Mouse (Mus musculus) liver (tissue): ENCODE data around the gene Soga1.

Experiments used
- DNase-seq: peaks from one replicate; pipeline ENCODE4 v3.0.0-alpha.2; 2020; ENCODE audit warnings: mixed read lengths

Soga1 gene

DNA sequence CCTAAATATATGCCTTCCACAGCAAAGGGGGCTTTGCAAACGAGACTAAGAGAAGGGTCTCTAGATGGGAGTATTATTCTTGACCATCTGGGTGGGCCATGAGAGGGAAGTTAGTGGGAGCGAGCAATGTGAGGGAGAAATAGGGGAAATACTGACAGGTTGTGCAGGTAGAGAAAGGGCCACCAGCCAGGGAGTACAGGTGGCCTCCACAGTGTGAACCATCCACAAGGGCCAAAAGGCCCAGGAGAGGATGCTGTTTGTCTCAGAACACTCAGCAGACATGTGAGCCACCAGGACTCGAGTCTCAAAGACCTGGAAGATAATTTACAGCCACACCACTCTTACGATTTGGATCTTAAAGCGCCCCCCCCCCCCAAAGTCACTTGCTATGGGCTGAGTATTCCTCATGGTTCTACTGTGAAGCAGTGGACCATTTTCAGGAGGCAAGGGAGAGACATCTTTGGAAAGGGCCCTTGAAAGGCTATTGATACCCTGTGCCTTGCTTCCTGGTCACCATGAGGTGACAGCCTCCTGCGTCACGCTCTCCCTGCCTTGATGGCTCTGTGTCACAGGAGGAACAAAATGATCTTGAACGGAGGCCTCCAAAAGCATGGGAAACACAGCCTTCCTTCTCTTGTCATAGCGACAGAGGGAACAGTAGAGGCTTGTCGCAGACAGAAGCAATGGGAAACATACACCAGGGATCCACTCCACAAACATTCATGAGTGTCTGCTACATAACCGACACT, 18.3 kb downstream of the Soga1 start:
- no peak for DNase-seq

DNA sequence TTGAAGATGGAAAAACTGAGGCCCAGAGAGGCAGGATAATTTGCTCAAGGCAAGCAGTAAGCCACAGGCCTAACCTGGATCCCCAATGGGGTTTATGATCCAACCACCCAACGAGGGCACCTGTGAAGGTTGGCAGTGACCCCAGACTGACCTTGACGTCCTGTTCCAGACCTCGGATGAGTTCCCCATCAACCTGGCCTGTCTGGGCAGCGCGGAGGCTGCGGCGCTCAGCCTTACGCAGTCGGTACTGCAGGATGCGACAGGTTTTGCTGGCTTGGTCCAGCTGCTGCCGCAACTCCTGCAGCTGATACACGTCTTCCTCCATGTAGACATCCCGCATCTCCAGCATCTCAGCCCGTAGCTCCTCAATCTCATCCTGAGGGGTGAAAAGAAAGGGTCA, 19.0 kb downstream of the Soga1 start:
- DNase-seq: no peak

- no peak for DNase-seq
Observed at GRCm38 (mm10) chr2:157059166-157059565, 19.9 kb downstream of the Soga1 start.

DNA sequence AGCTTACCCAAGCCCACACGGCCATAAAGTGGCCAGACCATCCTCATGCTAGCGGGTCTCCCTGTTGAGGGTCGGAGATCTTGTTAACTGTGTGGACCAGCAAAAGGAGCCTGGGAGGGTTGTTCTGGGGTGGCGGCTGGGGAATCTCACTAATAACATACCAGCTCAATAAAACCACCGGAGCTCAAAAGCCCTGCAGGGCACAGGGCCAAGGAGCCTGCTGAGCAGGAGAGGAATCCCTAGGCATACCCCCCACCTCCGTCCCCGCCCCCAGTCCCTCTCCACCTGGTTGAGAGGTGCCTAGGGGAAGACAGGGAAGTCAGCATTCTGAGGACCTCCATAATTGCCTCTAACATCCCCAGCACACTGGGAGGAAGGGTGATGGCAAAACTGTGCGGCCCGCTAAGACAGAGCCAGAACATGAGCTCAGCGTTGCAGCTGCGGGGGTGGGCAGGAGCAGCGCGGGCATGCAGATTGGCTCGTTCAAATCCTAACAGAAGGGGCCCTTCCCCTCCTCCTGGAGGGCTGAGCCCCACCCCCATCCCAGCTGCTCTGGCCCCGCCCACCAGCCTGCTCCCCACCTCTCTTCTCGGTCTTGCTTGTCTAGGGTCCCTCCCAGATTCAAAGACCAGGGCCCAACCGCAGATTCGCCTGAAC, 20.6 kb downstream of the Soga1 start:
- DNase-seq: peak; percentile 77

- no peak for DNase-seq
Observed at GRCm38 (mm10) chr2:157057758-157058157, 21.3 kb downstream of the Soga1 start.

GRCm38 (mm10) chr2:157057186-157057585, 21.9 kb downstream of the Soga1 start:
- DNase-seq: no peak

DNA sequence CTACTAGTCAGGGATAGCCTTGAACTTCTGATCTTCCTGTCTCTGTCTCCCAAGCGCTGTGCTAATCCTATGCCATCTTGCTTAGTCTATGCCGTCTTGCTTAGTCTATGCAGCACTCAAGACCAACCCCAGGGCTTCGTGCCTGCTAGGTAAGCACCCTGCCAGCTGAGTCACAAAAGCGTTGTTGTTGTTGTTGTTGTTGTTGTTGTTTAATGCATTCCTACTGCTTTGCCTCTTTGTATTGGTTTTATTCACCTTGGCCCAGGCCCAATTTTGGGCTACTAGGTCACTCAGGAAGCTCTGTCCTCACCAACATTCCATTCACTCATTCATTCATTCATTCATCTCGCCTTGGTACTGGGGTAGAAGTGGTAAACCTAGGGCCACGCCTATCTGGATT, 23.3 kb downstream of the Soga1 start:
- no peak for DNase-seq

DNA sequence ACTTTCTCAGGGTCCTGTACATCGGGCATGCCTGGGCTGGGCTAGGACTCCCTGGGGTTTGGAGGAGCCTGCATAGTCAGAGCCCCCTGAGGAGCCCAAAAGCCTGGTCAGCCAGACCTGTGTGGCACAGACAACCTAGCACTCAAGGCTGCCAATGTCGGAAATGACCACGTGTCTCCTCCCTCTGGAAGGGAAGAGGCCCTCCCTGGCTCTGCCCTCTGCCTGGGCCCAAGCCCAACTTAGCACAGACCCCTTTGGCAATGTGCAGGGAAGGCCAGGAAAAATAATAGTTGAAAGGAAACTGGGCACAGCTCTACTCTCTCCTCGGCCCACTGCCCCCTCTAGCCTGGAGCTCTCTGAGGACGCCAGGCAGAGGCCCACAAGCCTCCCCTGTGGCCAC, 24.2 kb downstream of the Soga1 start:
- DNase-seq: no peak

DNA sequence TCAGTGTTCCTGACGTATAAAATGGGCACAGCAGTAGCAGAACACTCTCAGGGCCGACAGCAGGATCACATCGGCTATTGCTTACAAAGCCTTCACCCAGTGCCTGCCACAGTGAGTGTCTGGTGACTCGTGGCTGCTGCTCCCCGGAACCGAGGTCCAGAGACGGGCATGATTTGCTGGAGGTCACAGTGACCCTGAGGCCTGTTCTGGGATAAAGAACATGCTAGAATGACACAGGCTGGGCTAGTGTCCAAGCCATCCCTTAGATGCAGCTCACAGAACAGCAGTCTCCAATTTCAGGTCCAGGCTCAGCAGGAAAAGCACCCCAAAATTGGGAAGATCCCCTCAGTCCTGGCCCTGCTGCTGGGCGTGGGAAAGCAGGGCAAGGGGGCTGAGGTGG, 24.8 kb downstream of the Soga1 start:
- no peak for DNase-seq

DNA sequence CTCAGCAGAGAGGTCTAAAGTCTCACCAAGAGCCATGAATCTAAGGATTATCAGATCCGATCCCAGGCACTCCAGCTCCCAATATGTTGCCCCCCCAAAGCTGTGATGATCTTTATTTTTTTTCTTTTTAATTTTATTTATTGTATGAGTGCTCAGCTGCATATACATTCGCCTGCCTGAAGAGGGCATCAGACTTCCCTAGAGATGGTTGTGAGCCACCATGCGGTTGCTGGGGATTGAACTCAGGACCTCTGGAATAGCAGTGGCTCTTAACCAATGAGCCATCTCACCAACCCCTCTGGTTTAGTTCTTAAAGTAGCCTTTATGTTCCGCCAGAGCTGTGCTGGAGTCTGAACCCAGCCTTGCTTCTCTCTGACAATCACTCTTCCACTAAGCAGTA, 25.3 kb downstream of the Soga1 start:
- DNase-seq: no peak

- DNase-seq: no peak
Observed at GRCm38 (mm10) chr2:157053124-157053523, 25.9 kb downstream of the Soga1 start.

- no peak for DNase-seq
Observed at GRCm38 (mm10) chr2:157052448-157052847, 26.6 kb downstream of the Soga1 start.

- DNase-seq: no peak
Observed at GRCm38 (mm10) chr2:157049831-157050243, 29.2 kb downstream of the Soga1 start.

- DNase-seq: no peak
Observed at GRCm38 (mm10) chr2:157048395-157049181, 30.5 kb downstream of the Soga1 start.

- DNase-seq: no peak
Observed at GRCm38 (mm10) chr2:157046956-157047355, 32.1 kb downstream of the Soga1 start.

GRCm38 (mm10) chr2:157045932-157046331, 33.1 kb downstream of the Soga1 start:
- DNase-seq: no peak

GRCm38 (mm10) chr2:157043987-157044386, 35.1 kb downstream of the Soga1 start:
- no peak for DNase-seq

GRCm38 (mm10) chr2:157043556-157043955, 35.5 kb downstream of the Soga1 start:
- DNase-seq: no peak

DNA sequence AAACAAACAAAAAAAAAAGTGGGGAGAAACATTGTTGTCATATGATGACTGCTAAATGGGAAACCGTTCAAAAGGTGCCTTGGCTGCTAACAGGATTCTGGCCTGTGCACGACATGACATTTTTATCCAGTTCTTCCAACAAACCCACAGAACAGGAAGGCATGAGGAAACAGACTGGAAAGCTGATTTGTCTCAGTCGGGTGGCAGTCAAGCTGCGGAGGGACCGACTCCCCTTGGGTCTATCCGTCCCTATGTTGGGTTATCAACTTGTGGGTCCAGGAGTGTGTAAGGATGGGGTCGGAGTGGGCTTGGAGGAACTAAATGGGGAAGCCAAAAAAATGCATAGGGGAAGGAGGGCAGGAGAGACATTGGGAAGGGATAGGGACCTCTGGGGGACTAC, 37.6 kb downstream of the Soga1 start:
- no peak for DNase-seq

DNA sequence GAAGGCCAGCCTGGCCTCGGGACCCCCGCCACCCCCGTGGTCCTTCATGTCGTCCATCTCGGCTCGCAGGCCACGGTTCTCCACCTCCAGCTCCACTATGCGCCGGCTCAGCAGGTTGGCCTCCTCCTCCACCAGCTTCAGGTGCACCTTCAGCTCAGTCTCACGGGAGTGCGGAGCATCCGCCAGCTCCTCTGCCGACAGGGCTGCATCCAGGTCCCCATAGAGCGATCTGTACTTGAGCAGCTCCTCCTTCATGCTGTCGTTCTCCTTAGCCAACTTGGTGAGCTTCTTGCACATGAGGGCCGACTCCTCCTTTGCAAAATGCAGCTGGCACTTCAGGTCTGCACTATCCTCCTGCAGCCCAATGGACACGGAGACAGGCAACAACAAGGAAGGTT, 38.4 kb downstream of the Soga1 start:
- DNase-seq: no peak

GRCm38 (mm10) chr2:157039900-157040648, 39.0 kb downstream of the Soga1 start:
- DNase-seq: no peak

GRCm38 (mm10) chr2:157037303-157037702, 41.8 kb downstream of the Soga1 start:
- no peak for DNase-seq

GRCm38 (mm10) chr2:157036400-157036799, 42.7 kb downstream of the Soga1 start:
- DNase-seq: no peak
